Mouse (Mus musculus) kidney, postnatal 0 days (tissue): ENCODE results near the gene Hist1h2bh. TPM values are rescaled to one million over a fixed set of nuclear protein-coding genes. Genes with fewer than 3 reads are reported as not detected.
"Not testable (repeated sequence)": the region's sequence is repeated elsewhere in the genome, so short reads cannot be mapped to it uniquely, and the experiment has no call there.

Source experiments
- ATAC-seq: fragments of 200-750 bp; cut with Nextera tagmentation; replicated peaks from 2 replicates; pipeline ENCODE4 v1.8.0; 2017; ENCODE audit warnings: low read depth, moderate number of reproducible peaks, moderate TSS enrichment, moderate library complexity; ENCODE audit not compliant: low FRiP score
- DNase-seq: peaks from one replicate; pipeline ENCODE4 v3.0.0-alpha.2; 2016; ENCODE audit warnings: low spot score
- H3K27ac ChIP-seq: fragments of 300-500 bp; sonication (generic); 2 replicates; pipeline ENCODE4 v1.5.1; 2014; ENCODE audit warnings: mild to moderate bottlenecking
- H3K27me3 ChIP-seq: fragments of 300-500 bp; sonication (generic); 2 replicates; pipeline ENCODE4 v1.6.1; 2014; ENCODE audit warnings: low read length, mixed read lengths; ENCODE audit not compliant: insufficient read depth
- H3K36me3 ChIP-seq: fragments of 300-500 bp; sonication (generic); 2 replicates; pipeline ENCODE4 v1.6.1; 2014; ENCODE audit warnings: low read length, mixed read lengths; ENCODE audit not compliant: insufficient read depth
- H3K4me1 ChIP-seq: fragments of 300-500 bp; sonication (generic); replicated peaks from 2 replicates; pipeline ENCODE4 v1.6.1; 2014; ENCODE audit warnings: antibody characterized with exemption, low read length, mixed read lengths; ENCODE audit not compliant: insufficient read depth
- H3K4me2 ChIP-seq: fragments of 300-500 bp; sonication (generic); 2 replicates; pipeline ENCODE4 v1.6.1; 2014; ENCODE audit warnings: mild to moderate bottlenecking, low read length, moderate library complexity, mixed read lengths
- H3K4me3 ChIP-seq: fragments of 300-500 bp; sonication (generic); replicated peaks from 2 replicates; pipeline ENCODE4 v1.5.1; 2014; ENCODE audit warnings: low read depth, low read length
- H3K9ac ChIP-seq: fragments of 300-500 bp; sonication (generic); 2 replicates; pipeline ENCODE4 v1.6.1; 2014; ENCODE audit warnings: low read depth, low read length
- H3K9me3 ChIP-seq: fragments of 300-500 bp; sonication (generic); replicated peaks from 2 replicates; pipeline ENCODE4 v1.6.1; 2016; ENCODE audit warnings: low read length, inconsistent platforms, mixed read lengths
- CTCF ChIP-seq: IDR thresholded peaks from 2 replicates; pipeline ENCODE4 v1.5.1; 2016; ENCODE audit warnings: antibody characterized with exemption, low read depth, mild to moderate bottlenecking, moderate library complexity
- WGBS: fragments of 180-500 bp; shearing (Covaris S2); extraction: QIAGEN DNeasy Blood & Tissue Kit; methylation state at CpG from one replicate; pipeline ENCODE4 v1.1.7; 2014; 5-methylcytosine and 5-hydroxymethylcytosine counted together
- polyA plus RNA-seq: library from polyadenylated mRNA; unstranded; fragments of >200 nt; fragmentation: Nextera tagmentation; extraction: Ambion mirVana; gene quantifications from 2 replicates; pipeline ENCODE4 v1.2.1, GENCODE M21; 2015

Gene Hist1h2bh
- 0.37 and 0.43 TPM in 2 replicates for polyA plus RNA-seq

GRCm38 (mm10) chr13:23542999-23543607 is at the start of gene Hist1h2bh:
Gene Hist1h2bh (minus strand): TSS chr13:23543392.
- WGBS = under 1% methylated on average over 26 of the region's 42 CpGs
- DNase-seq (peak; percentile 99), ATAC-seq (peak; percentile 92)
- Histone ChIP-seq H3K4me3 (peak within 1 kb of the TSS; percentile 43), H3K9ac (peak within 1 kb of the TSS; percentile 60), H3K4me2 (peak within 1 kb of the TSS; percentile 71), H3K27ac (peak within 1 kb of the TSS; percentile 93)
- not testable (repeated sequence) for H3K36me3 ChIP-seq, H3K9me3 ChIP-seq, H3K27me3 ChIP-seq, H3K4me1 ChIP-seq

DNA sequence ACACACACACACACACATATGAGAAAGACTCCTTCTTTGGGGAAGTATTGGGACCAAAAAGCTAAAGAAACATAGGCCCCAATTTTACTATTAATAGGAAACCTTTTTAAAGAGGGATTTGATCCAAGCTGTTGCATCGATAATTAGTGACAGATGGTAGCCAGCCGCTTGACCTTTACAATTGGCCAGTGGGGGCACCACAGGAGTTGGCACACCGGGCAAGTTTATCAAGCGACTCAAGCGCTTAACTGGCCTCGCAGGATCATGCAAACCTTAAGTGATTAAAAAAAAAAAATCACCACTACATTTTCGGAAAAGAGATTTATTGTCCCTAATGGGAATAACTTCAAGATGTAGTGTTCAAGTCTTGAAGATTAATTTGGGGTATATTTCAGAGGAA is 49.4 kb upstream of the Hist1h2bh start:
- no peaks in the 10 kb centered on the region for H3K9me3 ChIP-seq
- H3K9ac ChIP-seq = no peak overlapping the region; the same call in 1 of the 2 replicates
- H3K4me2 ChIP-seq = no peak overlapping the region
- no peak for TF ChIP-seq CTCF
- 49% methylated on average over 7 of the region's 7 CpGs for WGBS
- no peaks in the 10 kb centered on the region for H3K36me3 ChIP-seq
- DNase-seq (no peak), ATAC-seq (no peak)
- H3K27ac ChIP-seq = peak overlapping the region; percentile 78
- no peaks in the 10 kb centered on the region for H3K27me3 ChIP-seq
- H3K4me3 ChIP-seq = no peak overlapping the region
- peaks cover 4% of the 10 kb centered on the region; the same call in 1 of the 2 replicates for H3K4me1 ChIP-seq

GRCm38 (mm10) chr13:23591886-23592285 is 48.7 kb upstream of the Hist1h2bh start:
- DNase-seq, H3K4me1 ChIP-seq, H3K36me3 ChIP-seq, H3K27me3 ChIP-seq, H3K9me3 ChIP-seq, H3K4me2 ChIP-seq, H3K9ac ChIP-seq, H3K27ac ChIP-seq, H3K4me3 ChIP-seq, ATAC-seq: not testable (repeated sequence)
- WGBS = 85% methylated on average over 7 of the region's 7 CpGs

DNA sequence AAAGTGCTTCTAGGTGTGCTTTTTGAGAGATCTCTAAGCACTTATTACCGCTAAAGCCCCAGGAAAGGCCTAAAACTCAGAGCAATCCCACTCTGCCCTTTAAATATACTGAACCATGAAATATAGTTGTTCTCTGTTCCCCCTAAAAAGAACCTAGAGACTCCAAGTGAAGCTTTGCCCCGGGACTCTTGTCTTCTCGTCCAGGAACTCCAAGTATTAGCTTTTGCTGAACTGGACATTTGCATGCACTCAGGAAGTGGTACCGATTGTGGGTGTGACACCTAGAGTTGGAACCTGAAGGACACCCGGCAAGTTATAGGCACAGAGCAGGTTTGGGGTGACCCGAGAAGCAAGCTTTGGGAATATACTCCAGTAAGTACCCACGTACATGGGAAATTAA is 48.0 kb upstream of the Hist1h2bh start:
- WGBS = 93% methylated on average over 7 of the region's 7 CpGs
- H3K9me3 ChIP-seq = no peaks in the 10 kb centered on the region
- H3K4me2 ChIP-seq = no peak overlapping the region
- no peak overlapping the region for H3K4me3 ChIP-seq
- H3K27me3 ChIP-seq = no peaks in the 10 kb centered on the region
- no peak overlapping the region for H3K27ac ChIP-seq
- ATAC-seq = no peak
- TF ChIP-seq CTCF = no peak
- no peak for DNase-seq
- no peak overlapping the region for H3K9ac ChIP-seq
- H3K36me3 ChIP-seq = no peaks in the 10 kb centered on the region
- peaks cover 4% of the 10 kb centered on the region; the same call in 1 of the 2 replicates for H3K4me1 ChIP-seq

- Histone ChIP-seq H3K27me3 (no peaks in the 10 kb centered on the region), H3K9me3 (no peaks in the 10 kb centered on the region), H3K9ac (peak overlapping the region; percentile 48), H3K4me3 (peak overlapping the region; percentile 49), H3K36me3 (no peaks in the 10 kb centered on the region), H3K4me2 (peak overlapping the region; percentile 78), H3K27ac (peak overlapping the region; percentile 94), H3K4me1 (no peaks in the 10 kb centered on the region)
- TF ChIP-seq CTCF = no peak
- 4% methylated on average over 1 of the region's 1 CpGs for WGBS
- ATAC-seq (no peak), DNase-seq (peak; percentile 41)
Measured at GRCm38 (mm10) chr13:23586940-23587225, 43.7 kb upstream of the Hist1h2bh start.

- TF ChIP-seq CTCF = no peak
- ATAC-seq (no peak), DNase-seq (peak; percentile 49)
- H3K27ac ChIP-seq = peak overlapping the region; percentile 97
- H3K4me3 ChIP-seq = peak overlapping the region; percentile 49
- H3K9me3 ChIP-seq = no peaks in the 10 kb centered on the region
- no peaks in the 10 kb centered on the region for H3K4me1 ChIP-seq
- H3K27me3 ChIP-seq = no peaks in the 10 kb centered on the region
- WGBS = 1% methylated on average over 21 of the region's 22 CpGs
- no peaks in the 10 kb centered on the region for H3K36me3 ChIP-seq
- H3K4me2 ChIP-seq = peak overlapping the region; percentile 78
- peak overlapping the region; percentile 48 for H3K9ac ChIP-seq
Measured at GRCm38 (mm10) chr13:23586099-23586939, 43.1 kb upstream of the Hist1h2bh start.

GRCm38 (mm10) chr13:23585442-23586098 is 42.4 kb upstream of the Hist1h2bh start:
- ATAC-seq = peak; percentile 82
- WGBS = 0% methylated on average over 21 of the region's 36 CpGs

More at GRCm38 (mm10) chr13:23585442-23586098, 42.4 kb upstream of the Hist1h2bh start:
- H3K9me3 ChIP-seq, H3K36me3 ChIP-seq, H3K27me3 ChIP-seq, H3K4me1 ChIP-seq: not testable (repeated sequence)
- Histone ChIP-seq H3K4me2 (peak overlapping the region; percentile 78), H3K4me3 (peak overlapping the region; percentile 49), H3K9ac (peak overlapping the region; percentile 76), H3K27ac (peak overlapping the region; percentile 97)
- DNase-seq = peak; percentile 98
